Mouse (Mus musculus) liver, postnatal 0 days (tissue): Measurements from ENCODE around the gene Mia. TPM values are rescaled to one million over a fixed set of nuclear protein-coding genes. Genes with fewer than 3 reads are reported as not detected.

Experiments used
- ATAC-seq: fragments of 200-750 bp; cut with Nextera tagmentation; 2 replicates; pipeline ENCODE4 v1.8.0; 2017; ENCODE audit warnings: mild to moderate bottlenecking, moderate library complexity
- DNase-seq: peaks from one replicate; pipeline ENCODE4 v3.0.0-alpha.2; 2016
- H3K27ac ChIP-seq: fragments of 300-500 bp; sonication (generic); 2 replicates; pipeline ENCODE4 v1.5.1; 2014; ENCODE audit warnings: antibody characterized with exemption, moderate library complexity, mild to moderate bottlenecking, low read depth
- H3K27me3 ChIP-seq: fragments of 300-500 bp; sonication (generic); 2 replicates; pipeline ENCODE4 v1.6.1; 2014; ENCODE audit warnings: low read length, control low read depth, mixed read lengths; ENCODE audit not compliant: insufficient read depth
- H3K36me3 ChIP-seq: fragments of 300-500 bp; sonication (generic); replicated peaks from 2 replicates; pipeline ENCODE4 v1.6.1; 2014; ENCODE audit warnings: mild to moderate bottlenecking, control low read depth, low read length, moderate library complexity, mixed read lengths; ENCODE audit not compliant: insufficient read depth
- H3K4me1 ChIP-seq: fragments of 300-500 bp; sonication (generic); 2 replicates; pipeline ENCODE4 v1.6.1; 2014; ENCODE audit warnings: antibody characterized with exemption, mild to moderate bottlenecking, control low read depth; ENCODE audit not compliant: insufficient read depth
- H3K4me2 ChIP-seq: fragments of 300-500 bp; sonication (generic); 2 replicates; pipeline ENCODE4 v1.6.1; 2014; ENCODE audit warnings: low read depth, mild to moderate bottlenecking, low read length, moderate library complexity, mixed read lengths
- H3K4me3 ChIP-seq: fragments of 300-500 bp; sonication (generic); 2 replicates; pipeline ENCODE4 v1.5.1; 2014; ENCODE audit warnings: low read depth, low read length
- H3K9ac ChIP-seq: fragments of 300-500 bp; sonication (generic); replicated peaks from 2 replicates; pipeline ENCODE4 v1.6.1; 2014; ENCODE audit warnings: mild to moderate bottlenecking, moderate library complexity
- H3K9me3 ChIP-seq: fragments of 300-500 bp; sonication (generic); 2 replicates; pipeline ENCODE4 v1.6.1; 2016; ENCODE audit warnings: mild to moderate bottlenecking, control low read depth, low read length, mixed read lengths
- CTCF ChIP-seq: sonication (generic); IDR thresholded peaks from 2 replicates; pipeline ENCODE4 v1.5.1; 2016; ENCODE audit warnings: antibody characterized with exemption, low read depth
- EP300 ChIP-seq: IDR thresholded peaks from 2 replicates; pipeline ENCODE4 v1.6.1; 2016; ENCODE audit warnings: antibody characterized with exemption, low read depth, mild to moderate bottlenecking
- WGBS: fragments of 180-500 bp; shearing (Covaris S2); extraction: QIAGEN DNeasy Blood & Tissue Kit; methylation state at CpG from one replicate; pipeline ENCODE4 v1.1.7; 2014; ENCODE audit not compliant: insufficient replicate concordance; 5-methylcytosine and 5-hydroxymethylcytosine counted together
- polyA plus RNA-seq: library from polyadenylated mRNA; unstranded; fragments of >200 nt; fragmentation: Nextera tagmentation; extraction: Ambion mirVana; gene quantifications from 2 replicates; pipeline ENCODE4 v1.2.1, GENCODE M21; 2015

The Mia gene
- polyA plus RNA-seq, 1 experiment from 2014 or later = 0.99 TPM

DNA sequence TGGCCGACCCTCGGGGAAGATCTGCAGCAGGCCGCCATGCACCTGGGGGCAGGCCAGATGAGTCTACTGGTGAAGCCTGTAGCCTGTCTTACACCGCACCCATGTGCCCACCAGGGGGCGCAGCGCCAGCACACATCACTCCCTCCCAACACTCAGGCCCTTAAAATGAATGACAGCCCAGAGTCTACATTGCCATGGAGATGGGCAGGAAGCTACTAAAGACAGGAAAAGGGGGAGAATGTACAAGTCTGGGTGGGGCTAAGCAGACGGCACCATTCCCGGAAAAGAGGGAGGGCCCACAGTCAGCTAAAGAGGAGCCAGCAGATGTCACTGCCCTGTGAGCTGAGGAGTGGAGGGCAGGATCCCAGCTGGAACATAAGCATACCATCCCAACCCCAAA, 21.1 kb downstream of the Mia start:
- H3K36me3 ChIP-seq = peaks cover 40% of the 10 kb centered on the region
- no peak overlapping the region for H3K9ac ChIP-seq
- ATAC-seq = peak; percentile 83
- peak; percentile 86 for DNase-seq
- peaks cover 35% of the 10 kb centered on the region for H3K4me1 ChIP-seq
- no peaks in the 10 kb centered on the region for H3K27me3 ChIP-seq
- peak overlapping the region; percentile 34; the same call in 1 of the 2 replicates for H3K27ac ChIP-seq
- TF ChIP-seq CTCF (peak; percentile 98), EP300 (no peak)
- no peaks in the 10 kb centered on the region for H3K9me3 ChIP-seq
- H3K4me3 ChIP-seq = no peak overlapping the region
- H3K4me2 ChIP-seq = no peak overlapping the region
- WGBS = 8% methylated on average over 8 of the region's 8 CpGs

DNA sequence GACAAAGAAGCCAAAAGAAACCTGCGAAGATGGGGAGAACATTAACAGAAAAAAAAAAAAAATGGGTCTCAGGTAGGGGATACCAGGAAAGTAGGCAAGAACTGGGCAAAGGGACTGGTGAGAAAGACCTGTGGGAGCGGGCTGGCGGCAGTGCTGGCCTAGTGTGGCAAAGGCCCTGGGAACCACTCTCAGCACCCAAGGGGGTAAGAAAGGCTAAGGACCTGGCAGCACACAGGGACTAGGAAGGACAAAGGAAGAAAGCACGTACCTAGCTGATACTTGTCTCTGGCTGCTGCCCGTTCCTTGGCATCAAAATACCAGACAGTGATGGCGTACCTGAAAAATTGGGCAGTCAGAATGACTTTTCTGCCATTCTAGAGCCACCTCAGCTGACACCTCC, 21.7 kb downstream of the Mia start:
- DNase-seq (no peak), ATAC-seq (no peak)
- Histone ChIP-seq H3K4me2 (no peak overlapping the region), H3K4me3 (no peak overlapping the region), H3K9me3 (no peaks in the 10 kb centered on the region), H3K36me3 (peaks cover 40% of the 10 kb centered on the region), H3K27me3 (no peaks in the 10 kb centered on the region), H3K9ac (no peak overlapping the region), H3K27ac (no peak overlapping the region), H3K4me1 (peaks cover 30% of the 10 kb centered on the region)
- TF ChIP-seq EP300 (no peak), CTCF (no peak)
- 94% methylated on average over 6 of the region's 6 CpGs for WGBS

DNA sequence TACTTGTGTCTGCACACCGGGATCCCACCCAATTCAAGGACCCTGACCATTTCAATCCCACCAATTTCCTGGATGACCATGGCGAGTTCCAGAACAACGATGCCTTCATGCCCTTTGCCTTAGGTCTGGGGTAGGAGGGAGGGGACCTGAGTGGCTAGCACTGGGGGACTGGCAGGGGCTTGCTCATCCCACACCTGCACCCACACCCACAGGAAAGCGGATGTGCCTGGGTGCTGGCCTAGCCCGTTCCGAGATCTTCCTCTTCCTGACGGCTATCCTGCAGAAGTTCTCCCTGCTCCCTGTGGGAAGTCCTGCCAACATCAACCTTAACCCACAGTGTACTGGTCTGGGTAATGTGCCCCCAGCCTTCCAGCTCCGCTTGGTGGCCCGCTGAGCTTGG, 22.8 kb downstream of the Mia start:
- DNase-seq = no peak
- H3K27ac ChIP-seq = no peak overlapping the region
- H3K27me3 ChIP-seq = no peaks in the 10 kb centered on the region
- WGBS = 90% methylated on average over 9 of the region's 9 CpGs
- H3K4me3 ChIP-seq = no peak overlapping the region
- H3K4me1 ChIP-seq = peaks cover 19% of the 10 kb centered on the region
- no peaks in the 10 kb centered on the region for H3K9me3 ChIP-seq
- no peak overlapping the region for H3K4me2 ChIP-seq
- TF ChIP-seq EP300 (no peak), CTCF (no peak)
- no peak for ATAC-seq
- H3K9ac ChIP-seq = no peak overlapping the region
- H3K36me3 ChIP-seq = peaks cover 40% of the 10 kb centered on the region

DNA sequence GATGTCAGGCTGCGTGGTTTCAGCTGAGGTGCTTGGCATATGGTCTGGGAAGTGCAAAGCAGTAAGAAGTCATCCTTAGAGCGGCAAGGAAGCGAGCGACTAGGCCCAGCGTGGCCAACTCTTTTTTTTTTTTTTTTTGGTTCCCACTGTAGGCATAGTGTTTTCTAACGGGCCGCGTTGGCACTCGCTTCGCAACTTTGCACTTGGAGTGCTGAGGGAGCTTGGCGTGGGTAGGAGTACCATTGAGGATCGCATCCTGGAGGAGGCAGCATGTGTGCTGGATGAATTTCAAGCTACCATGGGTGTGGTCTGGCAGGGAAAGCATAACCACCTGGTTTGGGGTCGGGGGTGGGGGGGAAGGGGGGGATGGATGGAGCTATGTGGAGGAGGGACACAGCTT, 25.0 kb downstream of the Mia start:
- 85% methylated on average over 13 of the region's 13 CpGs for WGBS
- ATAC-seq (no peak), DNase-seq (no peak)
- peaks cover 34% of the 10 kb centered on the region for H3K36me3 ChIP-seq
- H3K27me3 ChIP-seq = no peaks in the 10 kb centered on the region
- H3K9me3 ChIP-seq = no peaks in the 10 kb centered on the region
- TF ChIP-seq CTCF = no peak
- TF ChIP-seq EP300 = no peak
- H3K9ac ChIP-seq = no peak overlapping the region
- no peak overlapping the region for H3K4me3 ChIP-seq
- no peak overlapping the region for H3K4me2 ChIP-seq
- no peak overlapping the region for H3K27ac ChIP-seq
- H3K4me1 ChIP-seq = peaks cover 9% of the 10 kb centered on the region

DNA sequence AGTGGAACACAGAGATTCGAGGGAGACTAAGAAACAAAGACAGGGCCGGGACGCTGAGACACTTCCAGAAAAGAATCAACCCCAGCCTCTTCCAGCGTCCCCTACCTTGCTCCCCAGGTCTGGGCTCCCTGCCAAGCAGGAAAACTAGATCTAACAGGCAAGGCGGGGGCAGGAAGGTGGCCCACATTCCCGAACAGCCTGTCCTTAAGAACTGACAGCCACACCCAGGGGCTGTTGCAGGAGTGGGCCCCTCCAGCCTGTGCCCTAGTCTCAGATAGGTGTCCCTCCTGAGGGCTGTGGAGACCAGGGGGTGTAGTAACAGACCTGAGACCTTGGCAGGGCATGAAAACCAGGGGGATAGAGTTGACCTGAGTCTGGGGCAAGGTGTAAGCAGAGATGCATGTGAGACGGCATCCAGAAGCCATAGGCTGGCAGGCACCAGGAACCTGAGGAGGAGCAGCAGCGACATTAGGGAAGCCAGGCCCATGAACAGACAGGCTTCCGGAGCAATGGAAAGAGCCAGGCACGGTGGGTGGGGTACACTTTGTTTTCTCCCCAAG, 27.7 kb downstream of the Mia start, which contains the start of gene Cyp2t4:
Cyp2t4 (plus strand) TSS at position 510 of the 560 bp plus-strand sequence.
- no peaks in the 10 kb centered on the region for H3K9me3 ChIP-seq
- no peak within 1 kb of the TSS for H3K27ac ChIP-seq
- H3K4me3 ChIP-seq = no peak within 1 kb of the TSS
- WGBS = 64% methylated on average over 10 of the region's 10 CpGs
- ATAC-seq (no peak), DNase-seq (peak; percentile 21)
- H3K27me3 ChIP-seq = no peaks in the 10 kb centered on the region
- H3K4me1 ChIP-seq = no peaks in the 10 kb centered on the region
- H3K36me3 ChIP-seq = peaks cover 8% of the 10 kb centered on the region
- no peak within 1 kb of the TSS for H3K9ac ChIP-seq
- TF ChIP-seq EP300 = no peak
- no peak for TF ChIP-seq CTCF
- no peak within 1 kb of the TSS for H3K4me2 ChIP-seq

- Histone ChIP-seq H3K4me1 (no peaks in the 10 kb centered on the region; the same call in 1 of the 2 replicates), H3K27me3 (no peaks in the 10 kb centered on the region), H3K36me3 (no peaks in the 10 kb centered on the region), H3K4me3 (no peak overlapping the region), H3K27ac (no peak overlapping the region), H3K9me3 (no peaks in the 10 kb centered on the region), H3K4me2 (no peak overlapping the region), H3K9ac (no peak overlapping the region)
- DNase-seq = no peak
- TF ChIP-seq EP300 (no peak), CTCF (no peak)
- no peak for ATAC-seq
- 53% methylated on average over 8 of the region's 8 CpGs for WGBS
Measured at GRCm38 (mm10) chr7:27136410-27136996, 44.5 kb downstream of the Mia start.
